Mouse (Mus musculus) frontal cortex, postnatal 10 days (tissue): ENCODE results near the gene Ttc33.
A peak's percentile ranks its signal among the peaks of the same experiment; 100 is the strongest.

ENCODE experiments used
- DNase-seq, 2 experiments: peaks; one replicate each; pipeline ENCODE4 v3.0.0; 2022; ENCODE audit warnings: low spot score in 2 of 2, mixed read lengths in 1 of 2

The Ttc33 gene

GRCm38 (mm10) chr15:5241304-5242201 is 56.2 kb downstream of the Ttc33 start:
- DNase-seq: peak in 1 of 2 experiments; percentile 35

GRCm38 (mm10) chr15:5242241-5243035 is 57.1 kb downstream of the Ttc33 start:
- peak in 1 of 2 experiments; percentile 24 for DNase-seq

GRCm38 (mm10) chr15:5243036-5243958 is 58.0 kb downstream of the Ttc33 start:
- no peak for DNase-seq

GRCm38 (mm10) chr15:5243959-5244905 is 58.9 kb downstream of the Ttc33 start, which contains the start of gene Ptger4:
TSS of gene Ptger4 (minus strand) at chr15:5244187.
- peak; percentile 74 to 88 for DNase-seq

GRCm38 (mm10) chr15:5250182-5250581 is 64.9 kb downstream of the Ttc33 start:
- DNase-seq: no peak

GRCm38 (mm10) chr15:5260183-5260582 is 74.9 kb downstream of the Ttc33 start:
- no peak for DNase-seq

- DNase-seq: no peak
These were observed 75.7 kb downstream of the Ttc33 start for GRCm38 (mm10) chr15:5261004-5261403.

- no peak for DNase-seq
These were observed 76.9 kb downstream of the Ttc33 start for GRCm38 (mm10) chr15:5262095-5262667.

- no peak for DNase-seq
These were observed 77.7 kb downstream of the Ttc33 start for GRCm38 (mm10) chr15:5262874-5263504.

GRCm38 (mm10) chr15:5266095-5266494 is 80.8 kb downstream of the Ttc33 start:
- DNase-seq: no peak
